Mouse (Mus musculus): ENCODE measurements around the gene Nsrp1.

Gene Nsrp1

DNA sequence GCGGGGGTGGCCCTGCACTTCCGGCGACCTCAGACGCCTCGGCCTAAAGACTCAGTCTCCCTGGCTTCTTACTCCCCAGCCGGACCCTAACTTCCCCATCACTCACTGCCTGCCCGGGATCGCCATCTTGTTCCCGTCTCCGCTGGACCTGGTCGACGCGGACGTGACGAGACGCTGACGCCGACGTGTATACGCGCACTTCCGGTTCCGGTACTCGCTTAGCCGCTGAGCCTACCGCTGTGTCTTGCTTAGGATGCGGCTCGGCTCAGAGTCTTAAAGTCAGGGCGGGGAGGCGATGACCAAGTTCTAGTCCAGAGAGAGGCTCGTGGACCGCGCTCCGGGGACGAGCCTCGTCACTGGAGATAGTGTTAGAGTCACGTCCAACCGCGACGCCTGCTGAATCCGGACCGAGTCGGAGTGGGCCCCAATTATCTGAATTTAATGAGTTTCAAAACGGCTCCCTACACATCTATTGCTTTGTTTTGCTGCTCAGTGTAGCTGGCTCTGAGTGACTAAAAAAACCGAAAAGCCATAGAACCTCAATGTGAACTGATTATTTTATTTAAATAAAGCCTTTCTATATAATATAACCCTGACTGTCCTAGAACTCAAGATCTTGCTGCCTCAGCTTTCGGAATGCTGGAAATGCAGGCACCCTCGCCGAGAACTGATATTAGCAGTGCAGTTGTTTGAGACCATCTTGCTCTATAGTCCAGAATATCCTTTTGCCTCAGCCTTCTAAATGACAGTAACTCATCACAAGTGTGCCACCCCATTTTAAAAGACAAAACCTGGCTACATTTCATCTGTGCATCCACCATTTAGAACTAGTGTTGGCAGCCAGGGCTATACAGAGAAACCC, at the start of gene Nsrp1:
Gene Nsrp1 (minus strand): TSS at position 163 of the 862 bp plus-strand sequence.
- 3% methylated on average over 48 of the region's 48 CpGs for WGBS

DNA sequence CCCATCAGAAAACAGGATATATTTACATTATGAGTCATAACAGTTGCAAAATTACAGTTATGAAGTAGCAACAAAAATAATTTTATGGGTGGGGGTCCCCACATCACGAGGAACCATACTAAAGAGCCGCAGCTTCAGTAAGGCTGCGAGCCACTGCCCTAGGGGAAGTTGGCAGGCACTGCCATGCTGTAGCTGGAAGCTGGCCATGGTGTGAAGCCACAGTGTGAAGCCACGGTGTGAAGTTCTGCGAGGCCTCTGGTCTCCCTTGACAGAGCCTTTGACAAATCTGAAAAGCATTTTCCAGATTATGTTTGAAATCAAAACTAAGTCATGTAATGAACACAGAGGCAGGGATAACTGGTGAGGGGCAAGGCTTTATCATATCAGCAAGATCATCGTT, 32.9 kb upstream of the Nsrp1 start:
- 63% methylated on average over 6 of the region's 6 CpGs for whole genome bisulfite sequencing

DNA sequence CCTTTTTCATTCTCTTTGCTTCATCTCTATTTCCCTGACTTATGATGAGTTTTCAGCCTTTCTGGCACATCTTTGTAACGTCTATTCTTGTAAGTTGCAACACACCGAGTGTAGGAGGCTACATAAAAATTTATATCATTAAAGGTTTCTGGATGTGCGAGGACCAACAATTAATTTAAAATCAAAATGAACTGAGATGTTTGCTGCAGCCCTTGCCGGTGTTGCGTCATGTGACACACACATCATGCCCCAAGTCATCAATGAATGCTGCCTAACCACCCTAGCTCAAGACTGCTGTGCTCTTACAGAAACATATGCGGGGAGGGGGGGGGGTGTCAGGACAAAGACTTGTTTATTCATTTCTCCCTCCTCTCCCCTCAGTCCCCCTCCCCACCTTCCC, 30.2 kb upstream of the Nsrp1 start:
- WGBS, result 72% methylated on average over 6 of the region's 6 CpGs

DNA sequence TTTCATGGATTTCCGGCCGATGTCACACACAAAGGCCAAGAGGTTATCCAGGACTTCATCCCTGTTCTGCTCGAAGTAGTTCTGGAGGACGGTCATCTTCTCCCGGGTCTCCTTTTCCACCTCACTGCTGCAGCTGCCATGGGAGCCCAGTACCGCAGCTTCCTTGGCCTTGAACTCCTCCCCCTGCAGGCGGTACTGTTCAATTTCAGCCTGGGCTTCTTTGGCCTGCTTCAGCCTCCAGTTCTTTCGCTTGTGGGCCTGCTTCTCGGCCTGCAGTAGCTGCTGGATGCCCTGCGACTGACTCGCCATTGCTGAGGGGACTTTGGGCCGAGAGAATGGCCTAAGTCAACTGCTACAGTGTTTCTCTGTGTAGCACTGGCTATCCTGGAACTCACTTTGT, 29.6 kb upstream of the Nsrp1 start:
- WGBS, result 90% methylated on average over 12 of the region's 12 CpGs

DNA sequence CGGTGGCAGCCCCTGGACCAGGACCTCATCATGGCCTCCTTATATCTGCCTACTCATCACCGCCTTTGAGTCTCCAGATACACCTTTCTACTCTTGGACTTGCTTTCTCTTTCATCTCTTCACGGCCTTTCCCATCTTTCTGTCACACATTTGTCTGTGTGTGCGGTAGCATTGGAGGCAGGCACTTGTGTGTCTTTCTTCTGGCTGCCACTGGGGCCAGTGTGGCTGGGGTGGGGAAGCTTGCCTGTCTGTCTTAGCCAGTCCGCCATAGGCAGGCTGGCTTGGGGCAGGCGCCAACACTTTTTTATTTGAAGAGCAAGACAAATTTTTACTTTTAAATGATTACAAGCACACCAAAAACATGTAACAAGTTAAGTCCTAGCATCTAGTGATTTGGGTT, 28.7 kb upstream of the Nsrp1 start:
- 95% methylated on average over 6 of the region's 6 CpGs for WGBS

DNA sequence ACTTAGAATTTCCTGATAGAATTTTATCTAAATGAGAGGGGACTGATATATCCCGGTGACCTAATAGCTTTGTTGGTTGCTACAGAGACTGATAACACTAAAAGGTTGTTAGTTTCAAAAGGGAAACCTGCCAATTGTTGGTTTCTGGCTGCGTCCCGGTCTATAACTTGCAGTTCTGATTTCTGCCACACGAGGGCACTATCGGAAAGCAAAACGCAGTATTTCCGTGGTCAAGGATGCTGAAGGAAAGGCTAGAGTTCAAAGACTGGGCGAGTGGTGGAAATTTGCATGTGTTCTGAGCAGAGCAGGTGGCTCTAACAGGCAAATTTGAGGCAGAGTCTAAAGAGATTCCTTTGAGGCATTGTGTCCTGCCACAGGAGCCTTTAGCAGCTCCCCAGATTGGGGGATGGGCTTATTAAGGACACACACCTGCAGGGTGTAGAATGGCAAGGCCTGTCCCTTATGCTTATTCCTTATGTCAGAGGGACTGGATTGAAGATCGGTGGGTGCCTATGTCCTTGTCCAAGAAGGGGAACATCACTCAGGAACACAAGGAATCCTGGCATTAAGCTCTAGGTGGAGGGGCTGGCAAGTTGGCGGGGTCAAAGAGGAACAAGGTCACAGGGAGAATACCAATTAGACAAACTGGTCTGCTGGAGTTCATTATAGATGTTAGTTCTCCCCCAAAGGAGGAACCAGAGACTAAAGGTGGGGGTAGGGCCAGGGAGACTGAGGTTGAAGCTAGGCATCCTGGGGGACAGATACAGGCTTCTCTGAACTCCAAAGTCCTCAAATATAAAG, 22.1 kb upstream of the Nsrp1 start:
- WGBS, result 12% methylated on average over 10 of the region's 10 CpGs

DNA sequence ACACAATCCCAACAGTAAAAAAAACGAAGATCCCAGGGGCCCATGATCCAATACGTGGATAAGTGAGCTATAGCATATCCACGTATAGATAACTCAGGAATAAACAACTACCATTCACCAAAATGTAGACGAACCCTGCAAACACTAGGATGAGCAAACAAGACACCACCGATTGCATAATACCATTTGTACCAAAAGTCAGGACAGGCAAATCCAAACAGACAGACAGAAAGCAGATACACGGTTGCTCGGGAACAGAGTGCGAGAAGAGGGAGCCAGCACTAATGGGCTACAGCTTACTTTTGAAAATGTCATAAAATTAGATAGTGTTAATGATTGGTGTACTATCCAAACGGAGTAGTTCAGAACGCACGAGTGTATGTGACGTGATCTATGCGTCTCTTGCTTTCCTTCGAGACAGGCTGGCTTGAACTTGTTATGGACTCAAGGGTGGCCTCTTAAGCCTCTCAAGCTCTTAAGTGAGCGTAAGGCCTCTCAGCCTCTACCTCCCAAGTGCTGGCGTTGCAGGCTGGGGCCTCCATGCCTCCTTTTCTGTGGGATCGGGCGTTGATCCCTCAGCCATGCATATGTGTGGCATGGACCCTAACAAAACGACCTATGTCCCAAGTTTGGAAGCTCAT, 20.2 kb upstream of the Nsrp1 start:
- 91% methylated on average over 19 of the region's 19 CpGs for WGBS

DNA sequence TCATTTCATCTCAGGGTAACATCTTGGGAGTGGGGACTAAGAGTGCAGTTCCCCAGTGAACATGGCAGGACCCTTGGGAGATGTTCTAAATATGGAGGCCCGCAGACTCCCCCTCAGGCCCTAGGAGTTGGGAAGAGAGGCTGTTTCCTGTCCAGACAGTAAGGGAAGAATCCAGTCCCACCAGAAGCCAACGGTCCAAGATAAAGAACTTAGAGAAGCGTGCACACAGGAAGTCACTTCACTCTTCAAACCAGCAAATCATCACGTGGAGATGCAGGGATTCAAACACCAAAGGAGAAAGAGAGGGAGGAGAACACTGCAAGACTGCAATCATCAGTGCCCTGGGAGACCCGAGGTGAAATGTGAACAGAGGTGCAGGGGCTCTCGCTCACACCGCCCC, 18.8 kb upstream of the Nsrp1 start:
- WGBS, result 75% methylated on average over 7 of the region's 7 CpGs

DNA sequence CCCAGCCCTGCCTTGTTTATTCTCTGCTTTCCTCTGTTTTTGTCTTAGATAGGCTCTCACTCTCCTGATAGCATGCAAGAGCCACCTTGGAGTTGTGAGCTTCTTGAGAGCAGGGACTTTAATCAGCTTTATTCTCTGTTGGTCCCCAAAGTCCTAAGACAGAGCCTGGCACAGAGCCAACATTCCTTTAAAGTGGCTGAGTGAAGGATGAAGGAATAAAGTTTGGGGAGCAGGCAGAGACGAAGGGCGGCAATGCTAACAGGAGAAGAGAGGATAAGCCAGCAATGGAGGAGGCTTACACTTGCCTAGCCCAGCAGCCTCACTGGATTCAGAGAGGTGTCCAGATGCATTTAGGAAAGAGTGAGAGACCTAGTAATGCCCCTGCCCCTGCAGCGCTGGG, 18.3 kb upstream of the Nsrp1 start:
- WGBS, result 74% methylated on average over 3 of the region's 3 CpGs

DNA sequence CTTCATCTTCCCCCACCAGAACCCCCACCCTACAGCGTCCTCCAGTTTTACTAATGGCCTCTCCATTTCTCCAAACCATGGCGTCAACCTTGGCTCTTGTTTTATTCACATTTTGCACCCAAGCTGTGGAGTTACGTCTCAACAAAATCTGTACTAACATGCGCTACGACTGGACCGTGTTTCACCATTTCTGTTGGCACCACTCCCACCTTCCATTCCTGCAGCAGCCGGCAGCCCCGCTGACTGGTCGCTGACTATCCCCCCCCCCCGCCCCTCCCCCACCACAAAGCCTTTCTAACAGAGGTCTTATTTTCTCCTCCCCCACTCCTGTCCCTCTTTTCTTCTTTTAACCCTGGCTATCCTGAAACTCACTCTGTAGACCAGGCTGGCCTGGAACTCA, 17.0 kb upstream of the Nsrp1 start:
- 45% methylated on average over 10 of the region's 10 CpGs for WGBS

DNA sequence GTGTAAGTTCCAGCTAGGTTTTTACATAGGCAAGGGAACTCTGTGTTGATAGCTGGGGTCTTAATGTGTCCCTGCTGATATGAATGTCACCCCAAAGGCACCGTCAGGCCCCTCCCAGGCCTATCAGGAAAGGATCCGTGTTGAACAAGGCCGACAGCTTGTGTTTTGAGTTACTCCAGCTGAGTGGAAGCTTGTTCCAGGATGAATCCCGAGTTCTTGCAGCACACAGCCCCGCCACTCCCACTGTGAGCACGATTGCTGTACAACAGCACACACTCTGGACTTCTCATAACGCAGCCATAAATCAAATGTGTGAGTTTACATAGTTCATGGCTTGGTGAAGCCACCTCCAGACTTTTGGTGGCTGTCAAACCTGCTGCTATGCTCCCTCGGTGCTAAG, 15.9 kb upstream of the Nsrp1 start:
- WGBS, result 43% methylated on average over 8 of the region's 8 CpGs

DNA sequence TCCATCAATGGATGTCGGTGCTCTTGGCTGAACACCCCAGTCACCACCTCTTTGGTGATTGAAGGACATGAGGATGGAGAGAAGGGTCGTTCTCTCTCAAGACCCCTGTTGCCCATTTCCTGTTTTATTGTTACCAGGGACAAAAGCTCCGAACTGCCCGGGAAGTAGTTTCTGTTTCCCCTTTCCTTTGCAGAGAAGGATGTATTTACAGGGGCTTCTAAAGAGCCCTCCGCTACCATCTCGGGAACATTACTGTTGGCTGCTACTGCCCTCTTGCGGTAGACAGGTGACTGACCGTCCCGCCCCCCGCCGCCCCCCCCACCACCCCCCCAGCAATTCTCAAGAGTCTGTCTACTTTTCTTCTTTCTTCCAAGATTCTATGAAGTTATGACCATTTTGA, 15.0 kb upstream of the Nsrp1 start:
- under 1% methylated on average over 11 of the region's 11 CpGs for WGBS

DNA sequence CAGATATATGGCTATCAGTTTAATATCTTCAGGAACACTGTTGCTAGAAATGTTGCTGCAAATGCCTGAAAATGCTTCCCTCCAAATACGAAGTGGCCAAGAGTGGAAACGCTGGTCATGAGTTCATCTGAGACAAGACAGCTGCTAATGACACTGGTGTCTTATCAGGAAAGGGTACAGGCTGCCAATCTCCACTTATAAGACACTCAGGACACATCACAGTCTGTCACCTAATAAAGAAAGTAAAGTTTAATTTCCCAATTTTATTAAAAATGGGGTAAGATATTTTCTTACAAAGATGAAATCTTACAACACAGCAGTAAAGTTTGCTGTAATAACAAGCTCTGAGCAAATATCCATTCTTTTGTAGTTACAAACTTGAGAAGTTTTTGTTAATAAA, 10.9 kb upstream of the Nsrp1 start:
- WGBS, result 85% methylated on average over 2 of the region's 2 CpGs

DNA sequence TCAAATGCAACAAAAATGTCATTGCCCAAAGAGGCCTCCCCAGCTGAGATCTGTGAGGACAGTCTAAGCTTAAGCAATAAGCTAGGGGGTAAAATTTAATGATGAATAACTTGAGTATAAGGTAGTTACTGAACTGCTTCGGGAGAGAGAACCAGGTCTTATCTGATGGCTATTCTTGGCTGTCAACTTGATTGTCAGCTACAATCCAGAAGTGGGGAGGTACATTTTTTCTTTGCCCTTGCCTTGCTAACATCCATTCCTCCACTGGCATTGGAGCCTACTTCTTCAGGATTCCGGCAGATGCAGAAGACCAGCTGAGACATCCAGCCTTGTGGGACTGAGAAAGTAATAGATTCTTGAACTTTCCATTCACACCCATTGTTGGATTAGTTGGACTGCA, 8.8 kb upstream of the Nsrp1 start:
- 93% methylated on average over 2 of the region's 2 CpGs for WGBS

DNA sequence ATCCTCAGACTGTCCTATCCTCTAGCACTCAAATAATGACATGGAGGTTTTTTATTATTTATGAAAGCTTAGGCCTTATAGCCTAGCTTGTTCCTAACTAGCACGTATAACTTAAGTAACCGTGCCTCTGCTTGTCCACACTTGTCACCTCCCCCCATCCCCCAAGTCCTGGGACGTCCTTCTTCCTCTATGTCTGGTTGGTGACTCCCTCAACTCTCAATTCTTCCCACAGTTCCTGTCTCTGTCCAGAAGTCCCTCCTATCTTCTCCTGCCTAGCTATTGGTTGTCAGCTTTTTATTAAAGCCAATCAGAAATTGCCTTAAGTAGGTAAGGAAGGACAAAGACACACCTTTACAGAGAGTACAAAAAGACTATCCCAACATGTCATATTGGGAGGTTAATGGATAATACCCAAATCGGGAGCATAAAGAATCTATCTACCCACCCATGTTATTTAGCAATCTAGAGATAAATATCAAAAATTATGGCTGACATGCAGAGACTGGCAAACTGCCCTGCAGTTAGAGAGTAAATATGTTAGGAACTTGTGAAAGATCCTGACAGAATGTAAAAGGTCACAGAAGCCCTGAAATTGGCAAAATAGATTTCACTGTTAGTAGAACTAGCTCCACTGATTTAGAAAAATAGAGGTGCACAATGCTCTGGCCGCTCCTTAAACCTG, 5.9 kb upstream of the Nsrp1 start:
- WGBS, result 65% methylated on average over 5 of the region's 5 CpGs

DNA sequence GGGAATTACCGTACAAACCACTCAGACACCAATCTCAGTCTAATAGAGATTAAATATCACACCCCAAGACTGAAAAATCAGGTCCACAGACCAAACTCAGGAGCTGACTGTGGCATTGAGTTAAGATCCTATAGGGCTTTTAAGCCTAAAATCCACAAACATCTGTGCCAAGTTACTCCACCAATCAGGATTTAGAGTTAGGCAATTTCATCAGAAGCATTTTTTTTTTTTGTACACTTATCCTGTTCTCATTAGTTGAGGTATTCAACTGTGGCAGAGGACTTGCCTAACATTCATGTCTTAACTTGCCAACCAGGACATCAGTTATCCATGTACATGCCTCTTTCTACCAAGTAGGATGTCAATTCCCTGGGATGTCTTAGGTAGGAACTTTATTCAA, 1.1 kb upstream of the Nsrp1 start:
- WGBS, result 94% methylated on average over 1 of the region's 1 CpGs

DNA sequence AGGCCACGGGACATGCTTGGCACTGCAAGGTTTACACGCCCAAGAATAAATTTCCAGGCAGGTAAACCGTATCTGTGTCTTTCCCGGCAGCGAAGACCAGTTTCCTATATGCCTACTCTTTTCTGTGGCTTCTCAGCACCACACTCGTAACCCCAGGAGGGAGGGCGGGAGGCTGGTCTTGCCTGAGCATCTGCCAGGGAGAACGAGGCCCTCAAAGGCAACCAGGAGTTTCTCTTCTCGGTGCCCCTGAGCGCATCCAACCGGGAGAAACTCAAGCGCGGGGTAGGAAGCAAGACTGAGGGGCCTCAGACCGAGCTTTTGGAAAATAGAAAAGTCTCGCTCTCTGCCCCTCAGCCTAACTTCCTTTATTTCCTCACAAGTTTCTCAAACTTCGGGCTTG, 443 bp downstream of the Nsrp1 start:
- whole genome bisulfite sequencing, result 2% methylated on average over 16 of the region's 16 CpGs

DNA sequence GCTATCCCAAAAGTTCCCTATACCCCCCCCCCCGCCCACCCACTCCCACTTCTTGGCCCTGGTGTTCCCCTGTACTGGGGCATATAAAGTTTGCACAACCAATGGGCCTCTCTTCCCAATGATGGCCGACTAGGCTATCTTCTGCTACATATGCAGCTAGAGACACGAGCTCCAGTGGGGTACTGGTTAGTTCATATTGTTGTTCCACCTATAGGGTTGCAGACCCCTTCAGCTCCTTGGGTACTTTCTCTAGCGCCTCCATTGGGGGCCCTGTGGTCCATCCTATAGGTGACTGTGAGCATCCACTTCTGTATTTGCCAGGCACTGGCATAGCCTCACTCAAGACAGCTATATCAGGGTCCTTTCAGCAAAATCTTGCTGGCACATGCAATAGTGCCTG, 904 bp downstream of the Nsrp1 start:
- WGBS, result 48% methylated on average over 4 of the region's 4 CpGs

DNA sequence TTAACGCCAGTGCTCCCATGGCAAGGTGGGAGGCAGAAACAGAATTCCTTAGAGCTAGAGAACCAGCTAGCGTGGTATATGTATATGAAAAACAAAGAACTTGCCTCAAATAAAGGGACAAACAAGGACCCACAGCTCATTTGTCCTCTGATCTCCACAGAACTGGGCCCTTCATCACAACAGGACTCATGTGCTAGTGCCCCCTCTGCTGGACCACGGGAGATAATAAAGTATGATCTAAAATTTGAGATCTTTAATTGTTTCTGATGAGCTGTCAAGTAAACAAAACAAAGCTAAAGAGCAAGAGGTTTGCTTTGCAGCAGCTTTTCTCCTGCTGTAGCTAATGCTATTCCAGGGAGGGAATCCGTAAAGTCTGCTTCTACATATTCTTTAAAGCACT, 7.5 kb downstream of the Nsrp1 start:
- 69% methylated on average over 4 of the region's 4 CpGs for WGBS

DNA sequence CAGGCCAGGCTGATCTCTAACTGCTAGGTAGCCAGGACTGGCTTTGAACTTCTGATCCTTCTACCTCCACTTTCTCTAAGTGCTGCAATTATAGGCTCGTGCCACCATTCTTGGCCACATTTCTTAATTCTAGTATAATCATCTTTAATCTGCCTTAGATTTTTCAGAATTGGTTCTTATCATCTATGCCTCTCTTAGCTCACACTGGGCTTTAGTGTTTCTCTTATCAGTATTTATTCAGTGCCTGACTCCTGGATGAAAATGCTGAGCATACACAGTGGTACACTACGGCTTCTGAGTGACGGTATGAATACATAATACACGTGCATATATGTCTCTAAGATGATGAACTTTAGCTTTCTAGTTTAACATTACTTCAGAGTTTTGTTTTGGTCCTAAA, 9.4 kb downstream of the Nsrp1 start:
- WGBS, result 92% methylated on average over 4 of the region's 4 CpGs

DNA sequence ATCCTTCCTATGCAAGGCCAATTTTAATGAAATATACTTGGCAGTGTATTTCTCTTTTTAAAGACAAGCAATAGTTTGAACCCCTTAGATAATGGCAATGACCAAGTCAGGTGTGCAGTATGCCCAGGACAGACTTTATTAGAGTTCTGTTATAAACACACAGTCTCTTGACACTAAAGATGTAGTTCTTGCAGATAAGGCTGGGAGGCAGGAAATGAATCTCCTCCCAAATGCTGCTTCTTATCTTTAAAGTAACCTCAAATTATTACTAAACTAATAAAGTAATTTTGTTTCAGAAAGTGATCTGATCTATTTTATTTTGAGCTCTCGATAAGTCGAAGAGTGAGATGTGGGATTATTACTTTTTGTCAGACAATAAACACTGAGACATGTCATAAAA, 14.8 kb downstream of the Nsrp1 start:
- 95% methylated on average over 2 of the region's 2 CpGs for WGBS

DNA sequence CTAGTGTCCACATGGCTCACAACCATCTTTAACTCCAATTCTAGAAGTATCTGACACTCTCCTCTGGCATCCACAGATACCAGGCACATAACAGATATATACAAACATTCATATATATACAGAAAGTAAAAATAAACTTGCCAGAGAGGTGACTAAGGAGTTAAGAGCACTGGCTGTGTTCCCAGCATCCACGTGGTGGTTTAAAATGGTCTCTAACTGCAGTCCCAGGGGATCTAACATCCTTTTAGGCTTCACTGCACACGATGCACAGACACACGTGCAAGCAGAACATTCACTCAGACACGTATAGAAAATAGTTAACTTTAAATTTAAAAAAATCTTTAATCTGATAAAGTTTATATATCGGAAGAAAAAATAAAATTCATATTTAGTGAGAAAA, 16.3 kb downstream of the Nsrp1 start:
- 55% methylated on average over 5 of the region's 5 CpGs for WGBS
